ENCODE assay signal across 7 mouse cellular contexts in genomic region chr19:7019191-7019590, GRCm38 (mm10). TPM values are rescaled to one million over a fixed set of nuclear protein-coding genes. Genes with fewer than 3 reads are reported as not detected.
DNase-seq lines count a peak whose midpoint lies in the region; ATAC-seq lines count a peak whose summit lies in the region.

Fermt3 (minus strand) TSS chr19:7019469.

- peak; percentile 57 to 67 for DNase-seq in right cerebral cortex, postnatal 10 days (ENCODE audit: low spot score in 2 of 2)
- DNase-seq in right cerebral cortex, postnatal 25 days: no peak
- DNase-seq in natural killer cell, adult 2 months (ENCODE audit: low spot score in 2 of 2): peak; percentile 81 to 87
- DNase-seq in cerebellum, postnatal 4 days (ENCODE audit: low spot score in 2 of 2): no peak
- DNase-seq in ovary, postnatal 10 days (ENCODE audit: low spot score): no peak

- H3K9me3 ChIP-seq in limb, embryonic 15.5 days: no peaks in the 10 kb centered on the region

- H3K27me3 ChIP-seq in limb, embryonic 15.5 days: no peaks in the 10 kb centered on the region

- peak; percentile 82 for ATAC-seq in erythroblast, adult 5-6 weeks (replicated peaks; ENCODE audit: low FRiP score, poor library complexity, severe bottlenecking)
- no peak for ATAC-seq in limb, embryonic 15.5 days (ENCODE audit: insufficient number of reproducible peaks, low FRiP score, low TSS enrichment, low read depth)

- WGBS in limb, embryonic 15.5 days: 89% methylated on average over 5 of the region's 5 CpGs

- H3K9ac ChIP-seq in limb, embryonic 15.5 days: no peak within 1 kb of the TSS

- H3K27ac ChIP-seq in limb, embryonic 15.5 days: peak within 1 kb of the TSS; percentile 17; the same call in 1 of the 2 replicates

- H3K4me2 ChIP-seq in limb, embryonic 15.5 days: no peak within 1 kb of the TSS

- H3K36me3 ChIP-seq in limb, embryonic 15.5 days: peaks cover 67% of the 10 kb centered on the region

- H3K4me1 ChIP-seq in limb, embryonic 15.5 days: no peaks in the 10 kb centered on the region

- no peak within 1 kb of the TSS for H3K4me3 ChIP-seq in limb, embryonic 15.5 days

RNA-seq across cellular contexts. Expression of gene Fermt3, which starts in this region (rescaled TPM):
- total RNA-seq in erythroblast, adult 5-6 weeks (2015; ENCODE audit: low replicate concordance): 20.8 and 28.6 TPM in 2 replicates
- 49.0 and 56.3 TPM in 2 replicates for total RNA-seq in erythroblast, adult 5-6 weeks (2017; ENCODE audit: low replicate concordance)
- 13.1 TPM in 2 replicates for polyA plus RNA-seq in limb, embryonic 15.5 days (2015; fragmentation: Nextera tagmentation; extraction: Ambion mirVana)

Comparison
In these comparisons a context has a peak if more than half of its experiments do, and no peak if none do; other contexts are left out.
1. DNase-seq: peak in right cerebral cortex, postnatal 10 days (2 of 2) and natural killer cell, adult 2 months (2 of 2); none in right cerebral cortex, postnatal 25 days (single experiment), cerebellum, postnatal 4 days (0 of 2) and ovary, postnatal 10 days (single experiment).